Mouse (Mus musculus) natural killer cell, adult 2 months (primary cell): Measurements from ENCODE around the gene Gm44596.

Experiments
- DNase-seq, 2 experiments: peaks; one replicate each; pipeline ENCODE4 v3.0.0; 2022; ENCODE audit warnings: low spot score in 2 of 2

Gm44596 gene

GRCm38 (mm10) chr6:128429300-128429699 is 54.0 kb downstream of the Gm44596 start:
- DNase-seq = no peak

GRCm38 (mm10) chr6:128429826-128430225 is 54.5 kb downstream of the Gm44596 start:
- DNase-seq = no peak

DNA sequence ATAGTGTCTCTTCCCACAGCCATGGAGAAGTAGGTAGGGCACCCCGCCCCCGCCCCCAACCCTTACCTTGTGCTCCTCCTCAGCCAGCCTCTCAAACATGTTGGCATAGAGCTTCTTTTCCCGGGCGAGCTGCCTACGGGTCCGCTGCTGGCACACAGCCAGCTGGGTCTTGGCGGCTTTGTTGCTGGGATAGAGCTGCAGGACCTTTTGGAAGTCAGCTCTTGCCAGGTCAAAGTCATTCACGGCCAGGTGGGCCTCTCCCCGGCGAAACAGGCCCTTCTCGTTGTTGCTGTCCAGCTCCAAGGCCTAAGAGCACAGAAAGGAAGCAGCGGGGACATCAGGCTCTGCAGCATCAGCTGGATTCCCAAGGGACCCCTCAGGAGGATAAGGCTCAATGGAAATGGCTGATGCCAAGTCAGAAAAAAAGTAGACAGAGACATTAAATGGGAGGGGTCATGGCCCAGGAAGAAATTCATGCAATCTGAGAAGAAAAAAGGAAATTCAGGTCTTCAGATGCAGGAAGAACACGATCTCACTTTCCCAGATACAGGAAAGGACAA is 57.1 kb downstream of the Gm44596 start:
- no peak for DNase-seq

GRCm38 (mm10) chr6:128433566-128433965 is 58.3 kb downstream of the Gm44596 start:
- no peak for DNase-seq

DNA sequence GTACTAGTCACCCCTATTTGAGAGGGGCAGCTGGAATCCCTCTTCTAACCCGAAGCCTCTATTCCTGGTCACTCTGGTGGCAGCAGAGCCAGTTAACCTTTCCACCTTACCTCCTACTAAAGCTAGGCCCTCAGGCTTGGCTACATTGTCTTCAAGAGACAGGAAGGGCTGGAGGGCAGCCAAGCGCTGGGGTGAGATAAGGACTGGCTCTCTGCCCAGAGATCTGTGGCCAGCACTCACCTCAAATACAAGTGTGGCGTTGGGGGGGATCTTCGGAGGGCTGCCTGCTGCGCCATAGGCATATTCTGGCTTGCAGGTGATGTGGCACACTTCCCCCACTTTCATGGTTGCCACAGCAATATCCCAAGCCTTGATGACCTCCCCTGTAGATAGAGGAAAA is 60.2 kb downstream of the Gm44596 start:
- no peak for DNase-seq

- no peak for DNase-seq
Measured at GRCm38 (mm10) chr6:128436356-128437005, 61.2 kb downstream of the Gm44596 start.

DNA sequence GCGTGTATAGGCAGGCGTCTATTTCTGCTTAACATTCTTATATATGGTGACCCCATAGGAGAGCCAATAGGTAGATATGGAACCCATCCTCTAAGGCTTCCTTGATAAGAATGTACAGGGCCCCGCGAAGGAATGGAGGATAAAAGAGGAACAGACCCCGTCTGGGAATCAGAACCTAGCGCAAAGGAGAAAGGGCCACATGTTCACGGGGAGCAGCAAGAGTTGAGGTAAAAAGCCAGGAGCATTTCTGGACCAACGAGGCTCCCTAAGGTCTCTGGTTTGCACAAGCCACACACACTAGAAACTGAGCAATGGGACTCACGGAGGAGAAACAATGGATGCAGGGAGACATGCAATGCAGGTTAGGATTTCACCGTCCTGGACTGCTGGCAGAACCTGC is 62.0 kb downstream of the Gm44596 start:
- DNase-seq = no peak

- peak; percentile 12 to 28 for DNase-seq
Measured at GRCm38 (mm10) chr6:128437731-128438316, 62.5 kb downstream of the Gm44596 start.

GRCm38 (mm10) chr6:128438317-128438870 is 63.1 kb downstream of the Gm44596 start, which contains the start of gene Fkbp4:
Gene Fkbp4 (minus strand): TSS chr6:128438677.
- DNase-seq = peak; percentile 83 to 89

DNA sequence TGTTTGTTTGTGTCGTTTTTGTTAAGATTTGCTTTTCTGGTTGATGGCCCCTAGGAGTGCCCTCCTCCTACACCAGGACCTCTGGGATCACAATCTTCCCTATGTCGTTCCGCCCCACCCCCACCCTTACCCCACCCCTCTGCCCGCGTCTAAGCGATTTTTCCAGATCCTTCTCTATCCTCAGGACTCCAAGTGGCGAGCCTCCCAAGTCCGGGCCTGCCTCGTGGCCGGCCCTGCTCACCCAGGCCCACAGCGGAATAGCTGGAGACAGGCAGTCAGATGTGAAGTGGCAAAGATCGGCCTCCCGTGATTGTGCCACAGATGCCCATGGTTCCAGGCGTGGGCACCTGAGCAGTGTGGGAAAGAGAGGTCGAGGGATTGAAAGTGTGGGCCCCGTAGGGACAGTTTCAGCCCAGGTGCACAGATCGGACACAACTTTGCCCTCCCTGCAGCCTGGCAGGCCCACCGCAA is 63.6 kb downstream of the Gm44596 start:
- DNase-seq = no peak

GRCm38 (mm10) chr6:128440238-128440637 is 64.9 kb downstream of the Gm44596 start:
- DNase-seq = no peak

DNA sequence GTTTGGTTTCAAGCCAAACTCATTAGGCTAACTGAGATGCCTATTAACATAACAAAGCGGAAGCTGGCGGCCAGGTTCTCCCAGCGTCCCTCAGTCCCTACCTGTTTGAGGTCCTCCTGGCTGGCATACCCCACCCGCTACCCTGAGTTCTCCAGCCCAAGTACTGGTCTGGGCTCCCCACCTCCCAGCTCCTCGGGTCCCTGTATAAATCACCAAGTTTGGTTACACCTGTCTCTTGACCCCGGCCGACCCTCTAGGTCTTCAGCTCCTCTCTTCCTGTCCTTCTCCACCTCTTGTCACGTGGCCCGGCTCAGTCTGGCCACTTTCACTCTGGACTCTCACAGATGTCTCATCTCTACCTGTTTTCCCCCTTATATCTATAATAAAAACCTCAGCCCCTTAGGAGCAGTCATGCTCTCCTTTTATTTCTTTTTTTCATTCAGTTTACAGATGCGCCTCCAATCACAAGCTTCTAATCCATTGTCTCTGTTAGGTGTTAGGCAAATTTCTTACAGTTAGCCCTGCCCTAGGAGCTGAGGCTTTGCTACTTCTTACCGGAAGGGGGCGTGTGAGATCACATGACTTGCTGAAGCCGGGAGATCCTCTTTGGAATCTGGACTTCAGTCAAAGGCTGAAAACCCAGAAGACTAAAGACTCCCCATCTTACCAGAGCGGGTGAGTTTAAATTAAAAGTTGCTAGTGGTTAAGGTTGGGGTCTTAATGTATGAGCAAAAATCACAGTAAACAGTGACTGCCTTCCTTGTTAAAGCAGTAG is 70.6 kb downstream of the Gm44596 start:
- DNase-seq = peak; percentile 21 to 44

GRCm38 (mm10) chr6:128447063-128447462 is 71.8 kb downstream of the Gm44596 start:
- DNase-seq = no peak

GRCm38 (mm10) chr6:128455835-128456605 is 80.7 kb downstream of the Gm44596 start:
- DNase-seq = no peak
